Comparison of ENCODE assay signal across 19 mouse cellular contexts in genomic region chr5:43511126-43511525, GRCm38 (mm10). TPM values are rescaled to one million over a fixed set of nuclear protein-coding genes. Genes with fewer than 3 reads are reported as not detected.
"Had no signal": no experiment of that assay in that cellular context is flagged by ENCODE, and none has a peak within 500 bp of the region (broad histone marks: within the 10 kb centered on the region; RNA-seq: fewer than 3 reads in every experiment).

No protein-coding gene starts in this region.

- H3K36me3 ChIP-seq: lung, embryonic 15.5 days; midbrain, embryonic 13.5 days; midbrain, embryonic 15.5 days; neural tube, embryonic 12.5 days; stomach, embryonic 15.5 days had no signal

- H3K9ac ChIP-seq: lung, embryonic 15.5 days; midbrain, embryonic 13.5 days; midbrain, embryonic 15.5 days; neural tube, embryonic 12.5 days; stomach, embryonic 15.5 days had no signal

- ATAC-seq: lung, postnatal 0 days; midbrain, embryonic 13.5 days; midbrain, embryonic 15.5 days had no signal

- H3K27me3 ChIP-seq: lung, embryonic 15.5 days; megakaryocyte, embryonic 14.5 days; midbrain, embryonic 13.5 days; midbrain, embryonic 15.5 days; neural tube, embryonic 12.5 days; stomach, embryonic 15.5 days had no signal

- H3K9me3 ChIP-seq: lung, embryonic 15.5 days; megakaryocyte, embryonic 14.5 days; midbrain, embryonic 13.5 days; midbrain, embryonic 15.5 days; neural tube, embryonic 12.5 days; stomach, embryonic 15.5 days had no signal

- H3K4me3 ChIP-seq: lung, embryonic 15.5 days; megakaryocyte, embryonic 14.5 days; midbrain, embryonic 13.5 days; midbrain, embryonic 15.5 days; neural tube, embryonic 12.5 days; stomach, embryonic 15.5 days had no signal

- H3K4me2 ChIP-seq: lung, embryonic 15.5 days; midbrain, embryonic 11.5 days; midbrain, embryonic 13.5 days; midbrain, embryonic 15.5 days; neural tube, embryonic 12.5 days; stomach, embryonic 15.5 days had no signal

- H3K27ac ChIP-seq: lung, embryonic 15.5 days; macrophage; midbrain, embryonic 13.5 days; midbrain, embryonic 15.5 days; neural tube, embryonic 12.5 days; stomach, embryonic 15.5 days; stomach, postnatal 0 days had no signal

- DNase-seq: lung, postnatal 14 days; lung, postnatal 36 days; right cerebral cortex, postnatal 14 days; thymus, adult 2 months; thymus, postnatal 25 days; thymus, postnatal 4 days had no signal

- H3K4me1 ChIP-seq: midbrain, embryonic 13.5 days; midbrain, embryonic 15.5 days; neural tube, embryonic 12.5 days; stomach, embryonic 15.5 days had no signal

RNA-seq across cellular contexts. Expression of gene C1qtnf7, which starts 4.2 kb away (rescaled TPM):
- total RNA-seq: megakaryocyte progenitor cell, adult 5-6 weeks; monocyte, adult 5-6 weeks; neutrophil, adult 5-6 weeks had no signal
- polyA plus RNA-seq: macrophage had no signal
